Mouse (Mus musculus): ENCODE results near the gene Tbc1d8. TPM values are rescaled to one million over a fixed set of nuclear protein-coding genes. Genes with fewer than 3 reads are reported as not detected.
A peak's percentile ranks its signal among the peaks of the same experiment; 100 is the strongest.

Gene Tbc1d8
- polyA plus RNA-seq, 1 experiment from 2014 or later: 7.2 TPM

GRCm38 (mm10) chr1:39367045-39367444 is 111.5 kb downstream of the Tbc1d8 start:
- peak overlapping the region; percentile 51 for H3K9ac ChIP-seq
- no peaks in the 10 kb centered on the region for H3K27me3 ChIP-seq
- WGBS: 20% methylated on average over 6 of the region's 6 CpGs
- no peaks in the 10 kb centered on the region for H3K9me3 ChIP-seq
- H3K36me3 ChIP-seq (replicated peaks): peaks cover 27% of the 10 kb centered on the region
- ATAC-seq (ENCODE audit: low FRiP score): peak; percentile 22; the same call in 1 of the 2 replicates
- H3K27ac ChIP-seq: peak overlapping the region; percentile 53; the same call in 1 of the 2 replicates
- peak overlapping the region; percentile 85 for H3K4me3 ChIP-seq (replicated peaks)
- H3K4me2 ChIP-seq: peak overlapping the region; percentile 63
- peaks cover 18% of the 10 kb centered on the region for H3K4me1 ChIP-seq

- WGBS: 73% methylated on average over 1 of the region's 1 CpGs
- Histone ChIP-seq H3K9ac (no peak overlapping the region), H3K27ac (no peak overlapping the region), H3K4me2 (no peak overlapping the region), H3K9me3 (no peaks in the 10 kb centered on the region), H3K36me3 (replicated peaks) (peaks cover 12% of the 10 kb centered on the region), H3K4me1 (peaks cover 21% of the 10 kb centered on the region), H3K27me3 (no peaks in the 10 kb centered on the region; the same call in 1 of the 2 replicates), H3K4me3 (replicated peaks) (no peak overlapping the region)
- ATAC-seq (ENCODE audit: low FRiP score): no peak
Observed at GRCm38 (mm10) chr1:39365562-39365961, 113.0 kb downstream of the Tbc1d8 start.

DNA sequence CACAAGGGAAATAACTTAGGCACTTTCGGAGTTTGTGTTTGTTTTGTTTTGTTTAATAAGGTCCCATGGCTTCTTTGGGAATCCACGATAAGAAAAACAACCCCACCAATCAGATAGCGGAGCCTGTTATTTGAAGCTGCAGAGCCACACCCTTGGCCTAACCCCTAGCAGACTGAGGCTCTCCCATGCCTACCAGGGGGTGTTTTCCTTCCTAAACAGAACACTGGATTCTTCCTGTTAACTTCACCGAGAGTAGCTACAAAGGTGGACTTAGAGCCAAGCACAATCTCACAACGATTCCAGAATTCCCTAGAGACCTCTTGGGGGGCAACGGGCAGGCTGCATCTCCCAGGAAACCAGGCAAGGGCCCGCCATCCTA is 116.1 kb downstream of the Tbc1d8 start:
- Histone ChIP-seq H3K27ac (no peak overlapping the region), H3K4me2 (no peak overlapping the region), H3K4me1 (peaks cover 9% of the 10 kb centered on the region), H3K4me3 (replicated peaks) (no peak overlapping the region), H3K9ac (no peak overlapping the region), H3K36me3 (replicated peaks) (no peaks in the 10 kb centered on the region), H3K27me3 (no peaks in the 10 kb centered on the region; the same call in 1 of the 2 replicates), H3K9me3 (no peaks in the 10 kb centered on the region)
- no peak for ATAC-seq (ENCODE audit: low FRiP score)
- 69% methylated on average over 7 of the region's 7 CpGs for WGBS

GRCm38 (mm10) chr1:39361754-39362514 is 116.6 kb downstream of the Tbc1d8 start:
- H3K4me2 ChIP-seq: peak overlapping the region; percentile 49
- WGBS: 26% methylated on average over 24 of the region's 24 CpGs
- ATAC-seq (ENCODE audit: low FRiP score): no peak
- no peak overlapping the region for H3K27ac ChIP-seq
- H3K9me3 ChIP-seq: no peaks in the 10 kb centered on the region
- peak overlapping the region; percentile 25 for H3K4me3 ChIP-seq (replicated peaks)
- 0 out of 2 replicates have a peak overlapping the region, but pooled peaks have one; percentile 36 for H3K9ac ChIP-seq
- peaks cover 7% of the 10 kb centered on the region for H3K4me1 ChIP-seq
- H3K27me3 ChIP-seq: no peaks in the 10 kb centered on the region; the same call in 1 of the 2 replicates
- no peaks in the 10 kb centered on the region for H3K36me3 ChIP-seq (replicated peaks)

DNA sequence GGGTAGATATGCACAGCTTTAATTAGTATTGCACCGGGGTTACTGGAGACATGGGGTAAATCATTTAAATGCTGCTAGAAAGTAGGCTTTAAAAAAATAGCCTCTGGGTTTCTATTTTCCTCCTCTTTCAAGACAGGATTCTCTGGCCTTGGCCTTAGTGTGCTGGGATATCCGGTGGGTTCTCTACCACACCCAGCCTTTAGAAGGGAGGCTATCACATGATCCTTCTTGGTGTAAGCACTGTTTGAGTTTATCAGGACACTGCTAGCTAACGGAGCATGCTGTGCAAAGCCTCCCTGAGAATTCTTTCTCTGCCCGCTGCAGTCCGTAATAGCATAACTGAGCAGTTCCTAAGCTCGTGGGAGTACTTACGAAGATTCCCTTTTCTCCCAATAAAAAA is 129.1 kb downstream of the Tbc1d8 start:
- no peak overlapping the region for H3K9ac ChIP-seq
- no peak overlapping the region for H3K4me3 ChIP-seq (replicated peaks)
- 85% methylated on average over 7 of the region's 7 CpGs for WGBS
- no peak overlapping the region for H3K4me2 ChIP-seq
- no peak overlapping the region for H3K27ac ChIP-seq
- H3K36me3 ChIP-seq (replicated peaks): no peaks in the 10 kb centered on the region
- 0 out of 2 replicates have a peak, but pooled peaks cover 3% of the 10 kb centered on the region for H3K9me3 ChIP-seq
- no peak for ATAC-seq (ENCODE audit: low FRiP score)
- H3K4me1 ChIP-seq: no peaks in the 10 kb centered on the region
- no peaks in the 10 kb centered on the region for H3K27me3 ChIP-seq

DNA sequence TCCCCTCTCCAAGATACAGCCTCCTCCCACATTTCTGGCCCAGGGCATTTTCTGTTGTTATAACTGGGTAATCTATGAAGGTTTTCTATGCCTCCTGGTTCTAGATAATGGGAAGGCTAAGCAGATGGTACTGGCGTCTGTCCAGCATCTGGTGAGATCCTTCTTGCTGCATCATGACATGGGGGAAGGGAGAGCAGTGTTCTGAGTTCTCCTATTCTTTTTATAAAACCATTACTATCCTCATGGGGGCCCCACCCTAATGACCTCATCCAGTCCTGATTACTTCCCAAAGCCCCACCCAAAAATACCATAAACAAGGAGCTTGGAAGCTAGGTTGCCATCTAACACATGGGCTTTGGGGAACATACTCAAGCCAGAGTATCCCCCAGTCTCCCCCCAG is 129.6 kb downstream of the Tbc1d8 start:
- H3K36me3 ChIP-seq (replicated peaks): no peaks in the 10 kb centered on the region
- H3K27ac ChIP-seq: no peak overlapping the region
- H3K4me3 ChIP-seq (replicated peaks): no peak overlapping the region
- no peak overlapping the region for H3K9ac ChIP-seq
- no peak overlapping the region for H3K4me2 ChIP-seq
- H3K9me3 ChIP-seq: 0 out of 2 replicates have a peak, but pooled peaks cover 3% of the 10 kb centered on the region
- ATAC-seq (ENCODE audit: low FRiP score): no peak
- H3K4me1 ChIP-seq: no peaks in the 10 kb centered on the region
- 64% methylated on average over 1 of the region's 1 CpGs for WGBS
- no peaks in the 10 kb centered on the region for H3K27me3 ChIP-seq

GRCm38 (mm10) chr1:39344981-39345600 is 133.5 kb downstream of the Tbc1d8 start:
- H3K36me3 ChIP-seq (replicated peaks): no peaks in the 10 kb centered on the region
- H3K9me3 ChIP-seq: no peaks in the 10 kb centered on the region
- no peak overlapping the region for H3K9ac ChIP-seq
- H3K27ac ChIP-seq: no peak overlapping the region
- no peaks in the 10 kb centered on the region for H3K4me1 ChIP-seq
- no peaks in the 10 kb centered on the region for H3K27me3 ChIP-seq
- H3K4me3 ChIP-seq (replicated peaks): no peak overlapping the region
- no peak for ATAC-seq (ENCODE audit: low FRiP score)
- H3K4me2 ChIP-seq: no peak overlapping the region; the same call in 1 of the 2 replicates
- WGBS: 61% methylated on average over 21 of the region's 21 CpGs

- 79% methylated on average over 5 of the region's 5 CpGs for WGBS
Observed at GRCm38 (mm10) chr1:39343242-39343641, 135.3 kb downstream of the Tbc1d8 start.

DNA sequence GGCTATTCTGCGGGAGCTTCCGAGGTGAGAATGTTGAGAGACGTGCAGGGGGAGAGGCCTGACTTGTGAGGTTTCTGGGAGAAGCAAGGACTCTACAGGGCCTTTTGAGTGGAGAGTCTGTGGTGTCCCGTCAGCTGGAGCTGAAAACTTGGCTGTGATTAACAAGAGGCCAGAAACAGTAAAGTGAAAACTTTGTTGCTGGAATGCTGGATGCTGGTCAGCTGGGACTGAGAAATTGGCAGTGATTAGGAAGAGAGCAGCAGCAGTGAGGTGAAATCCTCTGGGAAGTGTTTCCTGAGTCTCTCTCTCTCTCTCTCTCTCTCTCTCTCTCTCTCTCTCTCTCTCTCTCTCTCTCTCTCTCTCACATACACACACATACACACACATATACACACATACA is 136.7 kb downstream of the Tbc1d8 start:
- H3K4me3 ChIP-seq (replicated peaks): no peak overlapping the region
- no peak overlapping the region for H3K9ac ChIP-seq
- WGBS: 85% methylated on average over 4 of the region's 4 CpGs
- no peaks in the 10 kb centered on the region for H3K27me3 ChIP-seq
- H3K4me2 ChIP-seq: no peak overlapping the region
- no peak for ATAC-seq (ENCODE audit: low FRiP score)
- no peaks in the 10 kb centered on the region for H3K36me3 ChIP-seq (replicated peaks)
- H3K9me3 ChIP-seq: no peaks in the 10 kb centered on the region
- no peaks in the 10 kb centered on the region for H3K4me1 ChIP-seq
- H3K27ac ChIP-seq: no peak overlapping the region

More at GRCm38 (mm10) chr1:39343242-39343641, 135.3 kb downstream of the Tbc1d8 start:
- no peak overlapping the region for H3K4me2 ChIP-seq
- H3K4me1 ChIP-seq: no peaks in the 10 kb centered on the region
- no peak for ATAC-seq (ENCODE audit: low FRiP score)
- no peak overlapping the region for H3K27ac ChIP-seq
- no peaks in the 10 kb centered on the region for H3K9me3 ChIP-seq
- no peaks in the 10 kb centered on the region for H3K36me3 ChIP-seq (replicated peaks)
- no peaks in the 10 kb centered on the region for H3K27me3 ChIP-seq
- no peak overlapping the region for H3K4me3 ChIP-seq (replicated peaks)
- no peak overlapping the region for H3K9ac ChIP-seq

GRCm38 (mm10) chr1:39340647-39341046 is 137.9 kb downstream of the Tbc1d8 start:
- H3K9ac ChIP-seq: no peak overlapping the region
- H3K36me3 ChIP-seq (replicated peaks): no peaks in the 10 kb centered on the region
- no peaks in the 10 kb centered on the region for H3K4me1 ChIP-seq
- no peaks in the 10 kb centered on the region for H3K9me3 ChIP-seq
- ATAC-seq (ENCODE audit: low FRiP score): no peak
- peaks cover 4% of the 10 kb centered on the region; the same call in 1 of the 2 replicates for H3K27me3 ChIP-seq
- 23% methylated on average over 8 of the region's 8 CpGs for WGBS
- H3K4me2 ChIP-seq: no peak overlapping the region
- no peak overlapping the region for H3K4me3 ChIP-seq (replicated peaks)
- H3K27ac ChIP-seq: no peak overlapping the region

GRCm38 (mm10) chr1:39340156-39340555 is 138.4 kb downstream of the Tbc1d8 start:
- H3K27me3 ChIP-seq: peaks cover 8% of the 10 kb centered on the region; the same call in 1 of the 2 replicates
- H3K36me3 ChIP-seq (replicated peaks): no peaks in the 10 kb centered on the region
- no peaks in the 10 kb centered on the region for H3K4me1 ChIP-seq
- no peak overlapping the region for H3K9ac ChIP-seq
- no peak overlapping the region for H3K4me3 ChIP-seq (replicated peaks)
- no peak overlapping the region for H3K4me2 ChIP-seq
- H3K9me3 ChIP-seq: no peaks in the 10 kb centered on the region
- H3K27ac ChIP-seq: no peak overlapping the region
- WGBS: 86% methylated on average over 6 of the region's 6 CpGs
- ATAC-seq (ENCODE audit: low FRiP score): no peak

- no peak overlapping the region for H3K27ac ChIP-seq
- H3K4me2 ChIP-seq: no peak overlapping the region
- H3K9me3 ChIP-seq: no peaks in the 10 kb centered on the region
- no peak overlapping the region for H3K4me3 ChIP-seq (replicated peaks)
- 49% methylated on average over 5 of the region's 5 CpGs for WGBS
- ATAC-seq (ENCODE audit: low FRiP score): no peak
- H3K9ac ChIP-seq: no peak overlapping the region
- H3K27me3 ChIP-seq: peaks cover 8% of the 10 kb centered on the region; the same call in 1 of the 2 replicates
- no peaks in the 10 kb centered on the region for H3K4me1 ChIP-seq
- no peaks in the 10 kb centered on the region for H3K36me3 ChIP-seq (replicated peaks)
Observed at GRCm38 (mm10) chr1:39339455-39339854, 139.1 kb downstream of the Tbc1d8 start.
